Mouse (Mus musculus): ENCODE measurements around the gene Pdcd1lg2.

- no peak for TF ChIP-seq POLR2A (IDR thresholded peaks at IDR 0.05; ENCODE audit: borderline replicate concordance, extremely low read depth, low read depth, low read length)
- TF ChIP-seq CTCF (IDR thresholded peaks at IDR 0.05; ENCODE audit: insufficient read depth, low read length): no peak
Measured at GRCm38 (mm10) chr19:29454141-29454601, 43.5 kb downstream of the Pdcd1lg2 start.

All from lung, adult 2 months (tissue).